13 mouse cellular contexts compared by ENCODE assay signal in the genomic region with DNA sequence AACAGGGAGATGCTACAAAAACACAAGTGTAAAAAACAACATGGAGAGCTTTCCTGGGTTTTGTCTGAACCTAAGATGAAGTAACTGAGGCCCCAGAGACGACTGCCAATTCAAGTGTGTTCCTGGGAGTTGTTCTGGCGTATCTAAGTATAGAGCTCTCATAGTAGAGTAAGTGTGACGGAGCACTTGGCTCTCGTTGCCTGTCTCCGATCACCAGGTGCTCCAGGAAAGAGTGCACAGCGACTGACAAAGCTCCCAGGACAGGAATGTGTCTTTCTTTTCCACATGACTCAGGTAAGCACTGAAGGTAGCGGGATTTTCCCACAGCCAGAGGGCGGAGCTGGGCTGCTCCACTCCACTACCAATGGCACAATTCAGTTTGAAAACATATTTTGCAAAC.
DNase-seq lines count a peak whose midpoint lies in the region; ATAC-seq and TF ChIP-seq lines count a peak whose summit lies in the region.
"Had no signal": no experiment of that assay in that cellular context is flagged by ENCODE, and none has a peak within 500 bp of the region (broad histone marks: within the 10 kb centered on the region; RNA-seq: fewer than 3 reads in every experiment).

No protein-coding gene starts in this region.

- peak; percentile 10 for DNase-seq in hindbrain, postnatal 0 days (ENCODE audit: low spot score)
- peak; percentile 46 to 59 for DNase-seq in cerebellum, postnatal 36 days
- peak; percentile 43 for DNase-seq in lung, postnatal 25 days (ENCODE audit: low spot score)
- DNase-seq in forebrain, postnatal 0 days, result no peak
- DNase-seq in forebrain, embryonic 11.5 days (ENCODE audit: low spot score), result no peak
- DNase-seq: adrenal gland, adult 2 months; kidney, adult 18-20 months; liver had no signal

- no peak overlapping the region for H3K4me3 ChIP-seq in hindbrain, postnatal 0 days (ENCODE audit: low read length)
- H3K4me3 ChIP-seq in hindbrain, embryonic 12.5 days, result no peak overlapping the region
- H3K4me3 ChIP-seq in heart, embryonic 16.5 days (ENCODE audit: low read length), result peak overlapping the region; percentile 27; the same call in 1 of the 2 replicates
- H3K4me3 ChIP-seq in forebrain, postnatal 0 days (ENCODE audit: low read depth, low read length), result no peak overlapping the region
- H3K4me3 ChIP-seq in forebrain, embryonic 11.5 days (ENCODE audit: low read depth, low read length), result no peak overlapping the region
- H3K4me3 ChIP-seq: hindbrain, embryonic 10.5 days had no signal

- H3K27ac ChIP-seq in hindbrain, postnatal 0 days, result no peak overlapping the region
- no peak overlapping the region for H3K27ac ChIP-seq in hindbrain, embryonic 12.5 days
- H3K27ac ChIP-seq in heart, embryonic 16.5 days (ENCODE audit: low read length), result peak overlapping the region; percentile 80
- no peak overlapping the region for H3K27ac ChIP-seq in forebrain, postnatal 0 days (ENCODE audit: low read depth, low read length)
- H3K27ac ChIP-seq in forebrain, embryonic 11.5 days (ENCODE audit: low read depth, low read length), result no peak overlapping the region
- H3K27ac ChIP-seq: hindbrain, embryonic 10.5 days had no signal

- H3K4me2 ChIP-seq in hindbrain, postnatal 0 days (ENCODE audit: low read depth, low read length), result no peak overlapping the region
- H3K4me2 ChIP-seq in hindbrain, embryonic 12.5 days (replicated peaks), result no peak overlapping the region
- peak overlapping the region; percentile 52 for H3K4me2 ChIP-seq in heart, embryonic 16.5 days (ENCODE audit: low read depth, low read length)
- H3K4me2 ChIP-seq in forebrain, postnatal 0 days (ENCODE audit: low read depth), result no peak overlapping the region
- no peak overlapping the region for H3K4me2 ChIP-seq in forebrain, embryonic 11.5 days (ENCODE audit: low read depth, low read length, severe bottlenecking)

- H3K9me3 ChIP-seq in hindbrain, postnatal 0 days (ENCODE audit: low read length), result no peaks in the 10 kb centered on the region
- H3K9me3 ChIP-seq in hindbrain, embryonic 12.5 days (replicated peaks), result no peaks in the 10 kb centered on the region
- no peaks in the 10 kb centered on the region for H3K9me3 ChIP-seq in heart, embryonic 16.5 days (replicated peaks; ENCODE audit: control insufficient read depth, low read length)
- no peaks in the 10 kb centered on the region for H3K9me3 ChIP-seq in forebrain, postnatal 0 days (ENCODE audit: low read length)
- no peaks in the 10 kb centered on the region for H3K9me3 ChIP-seq in forebrain, embryonic 11.5 days (ENCODE audit: control insufficient read depth, low read length)
- H3K9me3 ChIP-seq: hindbrain, embryonic 10.5 days had no signal

- no peak for TF ChIP-seq CTCF in hindbrain, postnatal 0 days (IDR thresholded peaks at IDR 0.05; ENCODE audit: low read depth)
- TF ChIP-seq CTCF in forebrain, postnatal 0 days (IDR thresholded peaks at IDR 0.05; ENCODE audit: low read depth), result no peak

- H3K9ac ChIP-seq in hindbrain, postnatal 0 days (replicated peaks; ENCODE audit: low read length), result no peak overlapping the region
- no peak overlapping the region for H3K9ac ChIP-seq in hindbrain, embryonic 12.5 days
- H3K9ac ChIP-seq in heart, embryonic 16.5 days (ENCODE audit: low read length), result peak overlapping the region; percentile 3; the same call in 1 of the 2 replicates
- H3K9ac ChIP-seq in forebrain, postnatal 0 days, result no peak overlapping the region
- H3K9ac ChIP-seq in forebrain, embryonic 11.5 days (ENCODE audit: low read length), result no peak overlapping the region

- no peaks in the 10 kb centered on the region for H3K27me3 ChIP-seq in hindbrain, postnatal 0 days (ENCODE audit: insufficient read depth, low read length)
- no peaks in the 10 kb centered on the region for H3K27me3 ChIP-seq in hindbrain, embryonic 12.5 days
- no peaks in the 10 kb centered on the region for H3K27me3 ChIP-seq in heart, embryonic 16.5 days (ENCODE audit: control insufficient read depth, insufficient read depth, low read length)
- H3K27me3 ChIP-seq in forebrain, postnatal 0 days (ENCODE audit: insufficient read depth, low read length), result no peaks in the 10 kb centered on the region
- no peaks in the 10 kb centered on the region for H3K27me3 ChIP-seq in forebrain, embryonic 11.5 days (ENCODE audit: control insufficient read depth, insufficient read depth, low read length)

- ATAC-seq in hindbrain, postnatal 0 days, result no peak
- no peak for ATAC-seq in hindbrain, embryonic 12.5 days (ENCODE audit: low FRiP score)
- peak; percentile 83 for ATAC-seq in heart, embryonic 16.5 days (replicated peaks; ENCODE audit: extremely low read depth, insufficient read depth, low FRiP score)
- ATAC-seq in forebrain, postnatal 0 days, result no peak
- no peak for ATAC-seq in granulocyte monocyte progenitor cell, adult 5-6 weeks (replicated peaks; ENCODE audit: poor library complexity, severe bottlenecking)
- no peak for ATAC-seq in forebrain, embryonic 11.5 days (replicated peaks; ENCODE audit: low FRiP score)
- ATAC-seq: forebrain, embryonic 16.5 days had no signal

- H3K4me1 ChIP-seq in hindbrain, postnatal 0 days (ENCODE audit: insufficient read depth, low read length), result peaks cover 8% of the 10 kb centered on the region; the same call in 1 of the 2 replicates
- H3K4me1 ChIP-seq in hindbrain, embryonic 12.5 days, result 0 out of 2 replicates have a peak, but pooled peaks cover 3% of the 10 kb centered on the region
- peaks cover 17% of the 10 kb centered on the region for H3K4me1 ChIP-seq in heart, embryonic 16.5 days (ENCODE audit: control insufficient read depth, insufficient read depth, low read length)
- peaks cover 5% of the 10 kb centered on the region; the same call in 1 of the 2 replicates for H3K4me1 ChIP-seq in forebrain, postnatal 0 days (ENCODE audit: insufficient read depth)
- H3K4me1 ChIP-seq in forebrain, embryonic 11.5 days (replicated peaks; ENCODE audit: control insufficient read depth, insufficient read depth, low read length), result no peaks in the 10 kb centered on the region

- no peaks in the 10 kb centered on the region for H3K36me3 ChIP-seq in hindbrain, postnatal 0 days (ENCODE audit: insufficient read depth, low read length)
- H3K36me3 ChIP-seq in hindbrain, embryonic 12.5 days, result no peaks in the 10 kb centered on the region
- H3K36me3 ChIP-seq in heart, embryonic 16.5 days (ENCODE audit: control insufficient read depth, insufficient read depth), result peaks cover 6% of the 10 kb centered on the region; the same call in 1 of the 2 replicates
- peaks cover 4% of the 10 kb centered on the region; the same call in 1 of the 2 replicates for H3K36me3 ChIP-seq in forebrain, postnatal 0 days (ENCODE audit: insufficient read depth)
- H3K36me3 ChIP-seq in forebrain, embryonic 11.5 days (ENCODE audit: control insufficient read depth, insufficient read depth, low read length), result no peaks in the 10 kb centered on the region

- WGBS in hindbrain, postnatal 0 days, result 72% methylated on average over 8 of the region's 8 CpGs
- WGBS in hindbrain, embryonic 12.5 days, result 91% methylated on average over 8 of the region's 8 CpGs
- 46% methylated on average over 8 of the region's 8 CpGs for WGBS in heart, embryonic 16.5 days
- WGBS in forebrain, postnatal 0 days, result 71% methylated on average over 8 of the region's 8 CpGs
- WGBS in forebrain, embryonic 11.5 days, result 88% methylated on average over 8 of the region's 8 CpGs

Comparison
In these comparisons a context has a peak if more than half of its experiments do, and no peak if none do; other contexts are left out.
1. DNase-seq: peak in hindbrain, postnatal 0 days (single experiment), cerebellum, postnatal 36 days (2 of 2) and lung, postnatal 25 days (single experiment); none in forebrain, postnatal 0 days (single experiment) and forebrain, embryonic 11.5 days (single experiment).